Mouse (Mus musculus) midbrain, postnatal 0 days (tissue): ENCODE results near the gene Uvrag. TPM values are rescaled to one million over a fixed set of nuclear protein-coding genes. Genes with fewer than 3 reads are reported as not detected.

Source experiments
- ATAC-seq: fragments of 200-750 bp; cut with Nextera tagmentation; 2 replicates; pipeline ENCODE4 v1.8.0; 2017; ENCODE audit warnings: moderate number of reproducible peaks, mild to moderate bottlenecking, moderate TSS enrichment, moderate library complexity; ENCODE audit not compliant: low FRiP score
- DNase-seq: peaks from one replicate; pipeline ENCODE4 v3.0.0-alpha.2; 2015; ENCODE audit warnings: low spot score
- H3K27ac ChIP-seq: fragments of 300-500 bp; sonication (generic); 2 replicates; pipeline ENCODE4 v1.5.1; 2014; ENCODE audit warnings: low read depth, mild to moderate bottlenecking, low read length, mixed read lengths
- H3K27me3 ChIP-seq: fragments of 300-500 bp; sonication (generic); 2 replicates; pipeline ENCODE4 v1.6.1; 2014; ENCODE audit warnings: low read length, control low read depth, mixed read lengths; ENCODE audit not compliant: insufficient read depth
- H3K36me3 ChIP-seq: fragments of 300-500 bp; sonication (generic); 2 replicates; pipeline ENCODE4 v1.6.1; 2014; ENCODE audit warnings: low read length, control low read depth, mixed read lengths; ENCODE audit not compliant: insufficient read depth
- H3K4me1 ChIP-seq: fragments of 300-500 bp; sonication (generic); 2 replicates; pipeline ENCODE4 v1.6.1; 2014; ENCODE audit warnings: mild to moderate bottlenecking, control low read depth, antibody characterized with exemption, low read length, mixed read lengths; ENCODE audit not compliant: insufficient read depth
- H3K4me2 ChIP-seq: fragments of 300-500 bp; sonication (generic); 2 replicates; pipeline ENCODE4 v1.6.1; 2014; ENCODE audit warnings: low read depth, mild to moderate bottlenecking, low read length, mixed read lengths; ENCODE audit not compliant: poor library complexity, severe bottlenecking
- H3K4me3 ChIP-seq: fragments of 300-500 bp; sonication (generic); 2 replicates; pipeline ENCODE4 v1.5.1; 2014; ENCODE audit warnings: low read depth, mild to moderate bottlenecking, low read length, moderate library complexity
- H3K9ac ChIP-seq: fragments of 300-500 bp; sonication (generic); replicated peaks from 2 replicates; pipeline ENCODE4 v1.6.1; 2014; ENCODE audit warnings: mild to moderate bottlenecking, low read length, moderate library complexity, mixed read lengths; ENCODE audit not compliant: poor library complexity, severe bottlenecking
- H3K9me3 ChIP-seq: fragments of 300-500 bp; sonication (generic); 2 replicates; pipeline ENCODE4 v1.6.1; 2016; ENCODE audit warnings: low read length, control low read depth
- CTCF ChIP-seq: IDR thresholded peaks from 2 replicates; pipeline ENCODE4 v1.5.1; 2016; ENCODE audit warnings: antibody characterized with exemption, mild to moderate bottlenecking
- WGBS: fragments of 180-500 bp; shearing (Covaris S2); extraction: QIAGEN DNeasy Blood & Tissue Kit; methylation state at CpG from one replicate; pipeline ENCODE4 v1.1.7; 2014; 5-methylcytosine and 5-hydroxymethylcytosine counted together
- polyA plus RNA-seq: library from polyadenylated mRNA; unstranded; fragments of >200 nt; fragmentation: Nextera tagmentation; extraction: Ambion mirVana; gene quantifications from 2 replicates; pipeline ENCODE4 v1.2.1, GENCODE M21; 2015
- total RNA-seq: library from RNA; depleted of rRNA; stranded (reverse); fragments of >200 nt; gene quantifications from 2 replicates; pipeline ENCODE4 v1.2.3, GENCODE M21; 2014

Gene Uvrag
- total and polyA plus RNA-seq, 2 experiments from 2014 or later: 19.8 to 23.3 TPM

DNA sequence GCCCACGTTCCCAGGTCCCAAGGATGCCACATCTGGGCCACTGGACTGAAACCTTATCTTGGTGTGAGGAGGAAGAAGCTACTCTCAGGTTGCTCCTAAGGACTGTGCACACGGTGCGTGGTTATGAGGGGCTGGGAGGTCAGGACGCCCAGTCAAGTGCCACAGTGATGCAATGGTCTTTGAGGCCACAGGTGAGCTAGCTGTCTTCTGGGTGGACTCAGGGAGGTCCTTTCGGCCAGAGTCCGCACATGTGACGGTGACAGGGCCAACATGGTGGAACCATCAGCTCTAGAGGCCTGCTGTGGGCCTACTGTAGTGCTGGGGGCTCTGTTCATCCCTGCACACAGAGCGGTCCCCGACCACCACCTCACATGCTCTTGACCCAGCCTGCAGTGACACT is 34.7 kb upstream of the Uvrag start:
- DNase-seq: no peak
- H3K4me1 ChIP-seq: 0 out of 2 replicates have a peak, but pooled peaks cover under 1% of the 10 kb centered on the region
- 92% methylated on average over 9 of the region's 9 CpGs for WGBS
- no peaks in the 10 kb centered on the region for H3K9me3 ChIP-seq
- H3K9ac ChIP-seq: no peak overlapping the region
- H3K4me3 ChIP-seq: no peak overlapping the region
- H3K27me3 ChIP-seq: no peaks in the 10 kb centered on the region; the same call in 1 of the 2 replicates
- no peak for ATAC-seq
- TF ChIP-seq CTCF: no peak
- no peak overlapping the region for H3K4me2 ChIP-seq
- H3K36me3 ChIP-seq: no peaks in the 10 kb centered on the region
- no peak overlapping the region for H3K27ac ChIP-seq

DNA sequence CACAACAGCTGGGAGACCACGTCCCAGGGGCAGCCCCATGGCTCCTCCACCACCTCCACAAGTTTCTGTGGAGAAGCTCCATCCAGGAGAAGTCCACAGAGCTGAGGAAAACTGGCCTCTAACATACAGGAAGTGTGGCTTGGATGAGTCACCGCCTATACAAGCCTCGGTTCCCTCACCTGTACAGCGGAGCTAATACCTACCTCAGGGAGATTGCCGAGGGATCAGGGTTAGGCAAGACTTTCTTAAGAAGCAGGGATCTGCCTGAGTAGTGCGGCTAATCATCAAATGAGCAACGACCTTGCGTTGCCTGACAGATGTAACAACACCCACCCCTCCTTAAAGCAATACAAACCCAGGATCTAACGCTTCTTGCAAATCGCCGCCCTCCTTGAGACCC is 34.2 kb upstream of the Uvrag start:
- Histone ChIP-seq H3K4me2 (no peak overlapping the region), H3K4me1 (no peaks in the 10 kb centered on the region), H3K36me3 (no peaks in the 10 kb centered on the region), H3K4me3 (no peak overlapping the region), H3K27ac (no peak overlapping the region), H3K27me3 (no peaks in the 10 kb centered on the region; the same call in 1 of the 2 replicates), H3K9me3 (no peaks in the 10 kb centered on the region), H3K9ac (no peak overlapping the region)
- 86% methylated on average over 11 of the region's 11 CpGs for WGBS
- ATAC-seq (no peak), DNase-seq (no peak)
- no peak for TF ChIP-seq CTCF

DNA sequence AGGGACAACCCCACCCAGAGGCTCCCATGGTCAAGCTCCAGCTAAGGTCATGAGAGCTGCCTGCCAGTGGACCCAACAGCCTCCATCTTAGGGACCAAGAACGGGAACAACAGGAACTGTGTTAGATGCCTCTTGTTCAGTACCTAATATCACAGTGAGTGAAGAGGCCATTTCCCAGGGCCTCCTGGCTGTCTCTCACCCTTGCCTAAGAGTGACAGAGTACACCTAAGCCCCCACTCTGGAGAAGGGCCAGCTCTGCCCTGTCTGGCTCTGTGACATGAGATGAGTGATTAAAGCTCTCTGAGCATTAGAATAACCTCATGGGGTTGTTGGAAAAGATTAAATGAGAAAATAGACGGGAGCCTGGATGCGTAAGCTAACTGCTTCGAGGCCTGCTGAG is 33.1 kb upstream of the Uvrag start:
- no peak overlapping the region for H3K4me3 ChIP-seq

DNA sequence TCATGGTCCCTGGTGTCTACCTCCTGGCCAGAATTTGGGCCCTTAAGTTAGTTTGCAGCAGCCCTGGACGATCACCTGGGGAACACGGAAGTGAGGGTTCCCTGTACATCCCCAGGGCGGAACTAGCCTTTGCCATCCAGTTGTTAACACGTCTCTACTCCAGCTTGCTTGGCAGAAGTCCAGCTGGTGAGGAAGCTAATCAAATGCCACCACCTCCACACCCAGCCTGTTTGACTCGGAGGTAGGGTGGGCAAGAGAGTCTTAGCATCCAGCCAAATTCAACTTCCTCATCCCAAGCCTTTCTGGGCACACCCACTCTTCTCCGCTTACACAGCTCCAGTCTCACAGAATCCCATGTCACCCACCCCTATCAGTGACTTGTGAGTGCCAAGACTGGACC is 32.0 kb upstream of the Uvrag start:
- Histone ChIP-seq H3K4me2 (no peak overlapping the region), H3K27me3 (no peaks in the 10 kb centered on the region; the same call in 1 of the 2 replicates), H3K36me3 (no peaks in the 10 kb centered on the region), H3K9me3 (no peaks in the 10 kb centered on the region), H3K9ac (no peak overlapping the region), H3K4me3 (no peak overlapping the region), H3K4me1 (no peaks in the 10 kb centered on the region), H3K27ac (no peak overlapping the region)
- TF ChIP-seq CTCF: no peak
- DNase-seq: no peak
- 81% methylated on average over 6 of the region's 6 CpGs for WGBS
- no peak for ATAC-seq

More for the DNA sequence above, 33.1 kb upstream of the Uvrag start:
- 76% methylated on average over 4 of the region's 4 CpGs for WGBS
- Histone ChIP-seq H3K9me3 (no peaks in the 10 kb centered on the region), H3K4me2 (no peak overlapping the region), H3K36me3 (no peaks in the 10 kb centered on the region), H3K4me1 (no peaks in the 10 kb centered on the region), H3K27me3 (no peaks in the 10 kb centered on the region; the same call in 1 of the 2 replicates), H3K9ac (no peak overlapping the region), H3K27ac (no peak overlapping the region)
- TF ChIP-seq CTCF: no peak
- no peak for DNase-seq
- no peak for ATAC-seq

DNA sequence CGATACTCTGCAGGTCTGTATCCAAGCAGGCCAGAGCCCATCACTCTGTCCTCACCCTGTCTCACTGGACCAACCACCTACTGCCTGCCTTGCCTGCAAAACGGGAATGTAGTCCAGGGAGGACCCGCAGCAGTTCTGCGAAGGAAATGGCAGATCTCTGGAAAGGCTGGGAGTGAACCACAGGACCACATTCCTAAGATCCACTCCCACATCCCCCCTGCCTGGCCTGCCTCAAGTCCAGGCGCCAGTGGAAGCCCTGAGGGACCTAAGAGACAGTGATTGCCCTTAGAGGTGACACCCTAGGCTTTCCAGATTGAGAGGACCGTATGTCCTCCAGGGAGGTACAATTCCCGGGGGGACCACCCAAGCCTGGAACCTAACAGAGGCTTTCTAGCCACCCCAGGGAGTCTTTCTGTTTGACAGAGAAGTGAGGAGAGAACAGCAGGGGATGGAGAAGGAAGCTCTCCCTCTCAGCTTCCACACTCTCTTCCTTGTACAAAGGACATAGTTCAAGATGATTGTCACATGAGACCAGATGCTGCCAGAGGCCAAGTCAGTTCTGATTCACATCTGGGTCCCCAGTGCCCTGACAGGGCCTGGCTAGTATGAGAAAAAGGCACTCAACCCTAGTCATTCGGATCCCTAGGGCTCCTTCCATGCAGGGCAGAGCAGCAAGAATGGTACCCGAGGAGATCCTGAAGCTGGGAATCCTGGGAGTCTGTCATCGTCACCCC is 31.0 kb upstream of the Uvrag start:
- H3K4me1 ChIP-seq: no peaks in the 10 kb centered on the region
- no peak overlapping the region for H3K4me3 ChIP-seq
- WGBS: 68% methylated on average over 10 of the region's 10 CpGs
- no peak overlapping the region for H3K9ac ChIP-seq
- H3K36me3 ChIP-seq: no peaks in the 10 kb centered on the region
- no peak overlapping the region for H3K4me2 ChIP-seq
- H3K27ac ChIP-seq: no peak overlapping the region
- no peak for DNase-seq
- no peak for TF ChIP-seq CTCF
- H3K9me3 ChIP-seq: no peaks in the 10 kb centered on the region
- ATAC-seq: no peak
- no peaks in the 10 kb centered on the region for H3K27me3 ChIP-seq

DNA sequence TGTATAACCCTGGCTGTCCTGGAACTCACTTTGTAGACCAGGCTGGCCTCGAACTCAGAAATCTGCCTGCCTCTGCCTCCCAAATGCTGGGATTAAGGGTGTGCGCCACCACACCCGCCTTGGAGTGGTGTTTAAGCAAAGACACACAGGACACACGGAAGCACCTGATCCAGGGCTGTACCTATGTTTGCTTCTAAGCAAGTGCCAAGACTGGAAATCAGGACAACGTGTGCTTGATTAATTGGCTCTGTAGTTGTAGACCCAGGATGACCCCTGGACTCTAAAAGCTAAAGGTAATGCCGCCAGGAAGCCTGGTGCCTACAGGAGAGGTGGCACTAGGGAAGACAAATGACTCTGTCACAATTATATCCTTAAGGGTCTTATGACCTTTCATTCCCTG is 29.6 kb upstream of the Uvrag start:
- H3K4me2 ChIP-seq: no peak overlapping the region
- 93% methylated on average over 6 of the region's 6 CpGs for WGBS
- H3K9me3 ChIP-seq: no peaks in the 10 kb centered on the region
- H3K4me3 ChIP-seq: no peak overlapping the region
- TF ChIP-seq CTCF: no peak
- no peak overlapping the region for H3K27ac ChIP-seq
- no peaks in the 10 kb centered on the region for H3K36me3 ChIP-seq
- ATAC-seq (no peak), DNase-seq (no peak)
- H3K27me3 ChIP-seq: no peaks in the 10 kb centered on the region
- no peak overlapping the region for H3K9ac ChIP-seq
- no peaks in the 10 kb centered on the region for H3K4me1 ChIP-seq
